Mouse (Mus musculus) kidney, embryonic 15.5 days (tissue): ENCODE measurements around the gene Scarf2. TPM values are rescaled to one million over a fixed set of nuclear protein-coding genes. Genes with fewer than 3 reads are reported as not detected.

Experiments
- ATAC-seq: fragments of 200-750 bp; cut with Nextera tagmentation; replicated peaks from 2 replicates; pipeline ENCODE4 v1.8.0; 2017; ENCODE audit warnings: moderate TSS enrichment; ENCODE audit not compliant: low FRiP score
- H3K27ac ChIP-seq: fragments of 300-500 bp; sonication (generic); 2 replicates; pipeline ENCODE4 v1.5.1; 2015; ENCODE audit warnings: mild to moderate bottlenecking, inconsistent platforms
- H3K27me3 ChIP-seq: fragments of 300-500 bp; sonication (generic); 2 replicates; pipeline ENCODE4 v1.6.1; 2015; ENCODE audit warnings: inconsistent platforms
- H3K36me3 ChIP-seq: fragments of 300-500 bp; sonication (generic); 2 replicates; pipeline ENCODE4 v1.6.1; 2015; ENCODE audit warnings: inconsistent platforms
- H3K4me1 ChIP-seq: fragments of 300-500 bp; sonication (generic); 2 replicates; pipeline ENCODE4 v1.6.1; 2015; ENCODE audit warnings: inconsistent platforms
- H3K4me2 ChIP-seq: fragments of 300-500 bp; sonication (generic); 2 replicates; pipeline ENCODE4 v1.6.1; 2015; ENCODE audit warnings: moderate library complexity, mild to moderate bottlenecking, inconsistent platforms
- H3K4me3 ChIP-seq: fragments of 300-500 bp; sonication (generic); replicated peaks from 2 replicates; pipeline ENCODE4 v1.5.1; 2015; ENCODE audit warnings: mild to moderate bottlenecking, inconsistent platforms
- H3K9ac ChIP-seq: fragments of 300-500 bp; sonication (generic); 2 replicates; pipeline ENCODE4 v1.6.1; 2015; ENCODE audit warnings: mild to moderate bottlenecking, inconsistent platforms
- H3K9me3 ChIP-seq: fragments of 300-500 bp; sonication (generic); replicated peaks from 2 replicates; pipeline ENCODE4 v1.6.1; 2016; ENCODE audit warnings: inconsistent platforms
- WGBS: fragments of 180-500 bp; shearing (Covaris S2); methylation state at CpG from one replicate; pipeline ENCODE4 v1.1.7; 2015; ENCODE audit warnings: mixed read lengths; 5-methylcytosine and 5-hydroxymethylcytosine counted together
- polyA plus RNA-seq: library from polyadenylated mRNA; unstranded; fragments of >200 nt; fragmentation: Nextera tagmentation; extraction: Ambion mirVana; gene quantifications from 2 replicates; pipeline ENCODE4 v1.2.1, GENCODE M21; 2015

The Scarf2 gene
- polyA plus RNA-seq, 1 experiment from 2014 or later = 12.3 TPM

- no peaks in the 10 kb centered on the region for H3K36me3 ChIP-seq
- ATAC-seq = no peak
- peak overlapping the region; percentile 99 for H3K4me2 ChIP-seq
- no peak overlapping the region for H3K9ac ChIP-seq
- no peaks in the 10 kb centered on the region for H3K9me3 ChIP-seq
- peak overlapping the region; percentile 62 for H3K4me3 ChIP-seq
- WGBS = 54% methylated on average over 7 of the region's 7 CpGs
- H3K4me1 ChIP-seq = peaks cover 31% of the 10 kb centered on the region
- no peak overlapping the region for H3K27ac ChIP-seq
- H3K27me3 ChIP-seq = peaks cover 81% of the 10 kb centered on the region
These were observed 37.5 kb downstream of the Scarf2 start for GRCm38 (mm10) chr16:17834543-17834942.

DNA sequence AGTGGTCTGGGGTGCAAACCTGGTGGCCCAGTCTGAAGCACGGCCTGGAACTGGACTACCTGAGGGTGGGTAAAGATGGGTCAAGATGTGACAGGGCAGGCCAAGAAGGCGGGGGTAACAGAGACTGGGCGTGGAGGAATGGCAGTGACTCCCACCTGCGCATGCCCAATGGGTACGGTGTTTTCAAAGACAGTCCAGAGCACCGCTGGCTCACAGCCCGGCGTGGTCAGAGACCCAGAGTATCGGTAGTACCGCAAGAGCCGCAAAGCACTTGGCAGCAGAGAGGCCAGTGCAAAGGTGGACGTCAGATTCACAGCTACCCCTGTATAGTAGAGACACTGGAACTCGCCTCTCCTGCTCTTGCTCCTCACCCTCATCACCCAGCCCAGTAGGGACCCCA is 38.4 kb downstream of the Scarf2 start:
- 48% methylated on average over 13 of the region's 13 CpGs for WGBS
- H3K4me3 ChIP-seq = no peak overlapping the region
- peaks cover 72% of the 10 kb centered on the region for H3K27me3 ChIP-seq
- no peak overlapping the region for H3K4me2 ChIP-seq
- H3K4me1 ChIP-seq = peaks cover 29% of the 10 kb centered on the region
- peaks cover 7% of the 10 kb centered on the region; the same call in 1 of the 2 replicates for H3K36me3 ChIP-seq
- no peak for ATAC-seq
- no peaks in the 10 kb centered on the region for H3K9me3 ChIP-seq
- no peak overlapping the region for H3K9ac ChIP-seq
- H3K27ac ChIP-seq = no peak overlapping the region

GRCm38 (mm10) chr16:17838051-17838450 is 41.0 kb downstream of the Scarf2 start, which contains the start of gene Car15:
Car15 (minus strand) TSS chr16:17838364.
- Histone ChIP-seq H3K9me3 (no peaks in the 10 kb centered on the region), H3K27me3 (peaks cover 46% of the 10 kb centered on the region), H3K4me2 (no peak within 1 kb of the TSS), H3K27ac (no peak within 1 kb of the TSS), H3K9ac (no peak within 1 kb of the TSS), H3K4me1 (peaks cover 16% of the 10 kb centered on the region), H3K4me3 (no peak within 1 kb of the TSS), H3K36me3 (peaks cover 33% of the 10 kb centered on the region)
- ATAC-seq = no peak
- 74% methylated on average over 6 of the region's 6 CpGs for WGBS

DNA sequence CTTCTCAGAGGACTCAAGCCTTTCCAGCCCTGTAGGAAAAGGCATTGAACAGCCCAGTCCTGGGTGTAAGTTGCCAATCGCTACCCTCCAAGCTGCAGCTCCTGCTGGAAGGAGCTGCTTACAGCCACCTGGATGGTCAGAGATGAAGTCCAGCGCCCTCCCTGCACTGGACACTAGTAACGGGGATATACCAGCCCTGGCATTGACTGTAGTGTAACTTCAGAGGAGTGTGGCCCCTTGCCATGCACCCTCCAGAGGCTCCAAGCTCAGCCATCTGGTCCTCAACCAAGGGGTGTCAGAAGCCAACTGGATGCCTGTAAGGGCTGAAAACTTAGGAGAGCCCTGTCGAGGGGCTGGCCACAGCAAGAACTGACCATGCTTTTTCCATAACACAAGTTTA is 42.9 kb downstream of the Scarf2 start:
- Histone ChIP-seq H3K27ac (no peak overlapping the region), H3K9me3 (no peaks in the 10 kb centered on the region), H3K4me2 (no peak overlapping the region), H3K27me3 (peaks cover 27% of the 10 kb centered on the region), H3K4me3 (no peak overlapping the region), H3K36me3 (peaks cover 52% of the 10 kb centered on the region), H3K9ac (no peak overlapping the region), H3K4me1 (no peaks in the 10 kb centered on the region)
- WGBS = 86% methylated on average over 4 of the region's 4 CpGs
- ATAC-seq = no peak

- H3K4me3 ChIP-seq = no peak overlapping the region
- ATAC-seq = no peak
- H3K9me3 ChIP-seq = no peaks in the 10 kb centered on the region
- 0 out of 2 replicates have a peak, but pooled peaks cover 2% of the 10 kb centered on the region for H3K27me3 ChIP-seq
- H3K4me2 ChIP-seq = no peak overlapping the region
- H3K27ac ChIP-seq = no peak overlapping the region
- no peak overlapping the region for H3K9ac ChIP-seq
- WGBS = 95% methylated on average over 7 of the region's 7 CpGs
- peaks cover 77% of the 10 kb centered on the region for H3K36me3 ChIP-seq
- no peaks in the 10 kb centered on the region for H3K4me1 ChIP-seq
These were observed 45.4 kb downstream of the Scarf2 start for GRCm38 (mm10) chr16:17842437-17842836.

DNA sequence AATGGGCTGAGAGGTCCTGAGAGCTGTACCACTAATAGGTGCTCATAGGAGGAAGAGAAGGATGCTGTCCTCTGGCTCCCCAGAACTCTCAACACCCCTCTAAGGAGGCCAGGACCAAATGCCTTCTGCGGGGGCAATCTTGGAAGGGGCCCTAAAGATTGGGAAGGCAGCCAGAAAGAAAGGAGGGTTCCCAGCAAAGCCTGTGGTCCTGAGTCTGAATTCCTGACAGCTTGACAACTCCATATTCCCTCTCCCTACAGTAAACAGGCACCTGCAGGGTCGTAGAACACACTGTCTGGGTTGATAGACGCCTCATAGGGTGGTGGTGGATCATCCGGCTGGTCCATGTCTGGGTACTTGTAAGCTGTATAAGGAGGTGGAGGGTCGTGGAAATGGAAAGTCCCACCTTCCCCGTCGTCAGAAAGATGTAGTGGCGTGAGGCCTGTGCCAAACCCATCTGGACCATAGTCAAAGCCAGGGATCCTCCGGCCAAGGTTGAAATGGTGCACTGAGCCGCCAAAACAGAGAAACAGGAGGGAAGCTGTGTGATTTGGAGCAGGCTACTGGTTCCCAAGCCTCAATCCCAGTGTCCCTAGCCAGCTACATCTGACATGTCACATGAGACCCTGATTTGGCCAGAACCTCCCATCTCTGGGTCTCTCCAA is 46.8 kb downstream of the Scarf2 start:
- no peaks in the 10 kb centered on the region for H3K9me3 ChIP-seq
- H3K9ac ChIP-seq = no peak overlapping the region
- H3K27me3 ChIP-seq = no peaks in the 10 kb centered on the region
- no peak overlapping the region for H3K4me2 ChIP-seq
- H3K4me1 ChIP-seq = no peaks in the 10 kb centered on the region
- ATAC-seq = no peak
- H3K36me3 ChIP-seq = peaks cover 91% of the 10 kb centered on the region
- no peak overlapping the region for H3K27ac ChIP-seq
- no peak overlapping the region for H3K4me3 ChIP-seq
- WGBS = 88% methylated on average over 10 of the region's 10 CpGs

- peaks cover 96% of the 10 kb centered on the region for H3K36me3 ChIP-seq
- H3K9ac ChIP-seq = no peak overlapping the region
- 91% methylated on average over 6 of the region's 6 CpGs for WGBS
- H3K4me3 ChIP-seq = no peak overlapping the region
- ATAC-seq = no peak
- no peak overlapping the region for H3K4me2 ChIP-seq
- no peaks in the 10 kb centered on the region for H3K27me3 ChIP-seq
- no peaks in the 10 kb centered on the region for H3K9me3 ChIP-seq
- H3K4me1 ChIP-seq = no peaks in the 10 kb centered on the region
- H3K27ac ChIP-seq = no peak overlapping the region
These were observed 51.3 kb downstream of the Scarf2 start for GRCm38 (mm10) chr16:17848431-17848830.

GRCm38 (mm10) chr16:17848928-17849327 is 51.8 kb downstream of the Scarf2 start:
- H3K4me1 ChIP-seq = no peaks in the 10 kb centered on the region
- no peak overlapping the region for H3K27ac ChIP-seq
- H3K36me3 ChIP-seq = peaks cover 95% of the 10 kb centered on the region
- H3K4me2 ChIP-seq = no peak overlapping the region
- no peak overlapping the region for H3K4me3 ChIP-seq
- no peaks in the 10 kb centered on the region for H3K27me3 ChIP-seq
- H3K9me3 ChIP-seq = no peaks in the 10 kb centered on the region
- no peak overlapping the region for H3K9ac ChIP-seq
- ATAC-seq = no peak
- WGBS = 25% methylated on average over 1 of the region's 1 CpGs

DNA sequence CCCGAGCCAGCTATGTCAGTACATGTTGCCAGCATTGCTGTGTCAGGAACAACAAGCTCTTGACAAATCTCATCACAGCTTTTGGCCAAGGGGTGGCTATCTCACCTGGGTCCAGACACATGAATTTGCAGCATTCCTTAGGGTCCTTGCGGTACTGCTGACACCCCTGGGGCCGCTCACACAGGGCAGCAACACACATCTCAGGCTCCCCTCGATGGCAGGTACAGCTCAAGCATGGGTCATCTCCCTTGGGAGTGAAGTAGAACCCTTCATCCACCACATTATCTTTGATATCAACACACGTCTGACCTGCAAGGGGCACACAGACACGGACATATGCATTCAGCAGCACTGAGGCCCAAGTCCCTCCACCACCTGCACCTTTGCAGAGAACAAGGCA is 52.4 kb downstream of the Scarf2 start:
- Histone ChIP-seq H3K9ac (no peak overlapping the region), H3K27me3 (no peaks in the 10 kb centered on the region), H3K9me3 (no peaks in the 10 kb centered on the region), H3K4me2 (no peak overlapping the region), H3K36me3 (peaks cover 95% of the 10 kb centered on the region), H3K27ac (no peak overlapping the region), H3K4me3 (no peak overlapping the region), H3K4me1 (no peaks in the 10 kb centered on the region)
- 87% methylated on average over 6 of the region's 6 CpGs for WGBS
- ATAC-seq = no peak

GRCm38 (mm10) chr16:17851331-17851730 is 54.2 kb downstream of the Scarf2 start:
- peaks cover 93% of the 10 kb centered on the region for H3K36me3 ChIP-seq

DNA sequence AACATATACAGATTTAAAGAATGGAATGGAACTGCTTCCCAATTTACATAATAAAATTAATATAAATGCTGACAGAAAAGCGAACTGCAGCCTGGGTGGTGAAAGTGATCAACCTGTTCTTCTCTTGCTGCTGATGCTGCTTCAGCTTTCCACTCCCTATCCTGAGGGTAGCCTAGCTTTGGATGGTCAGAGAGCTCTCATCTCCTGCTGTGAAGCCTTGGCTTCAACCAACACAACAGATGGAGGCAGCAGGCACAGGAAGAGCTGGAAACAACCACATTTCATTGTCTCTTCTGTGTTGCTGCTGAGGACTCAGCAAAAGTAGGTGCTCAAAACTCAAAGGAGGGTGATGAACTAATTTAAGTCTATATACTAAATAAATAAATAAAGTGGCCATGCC is 54.8 kb downstream of the Scarf2 start:
- Histone ChIP-seq H3K27ac (no peak overlapping the region), H3K9ac (no peak overlapping the region), H3K4me1 (no peaks in the 10 kb centered on the region), H3K9me3 (no peaks in the 10 kb centered on the region), H3K27me3 (no peaks in the 10 kb centered on the region), H3K4me3 (no peak overlapping the region), H3K36me3 (peaks cover 93% of the 10 kb centered on the region), H3K4me2 (no peak overlapping the region)
- ATAC-seq = no peak
- 100% methylated on average over 1 of the region's 1 CpGs for WGBS

More at GRCm38 (mm10) chr16:17851331-17851730, 54.2 kb downstream of the Scarf2 start:
- no peak overlapping the region for H3K4me2 ChIP-seq
- no peak overlapping the region for H3K4me3 ChIP-seq
- no peaks in the 10 kb centered on the region for H3K27me3 ChIP-seq
- H3K27ac ChIP-seq = no peak overlapping the region
- 96% methylated on average over 5 of the region's 5 CpGs for WGBS
- no peaks in the 10 kb centered on the region for H3K4me1 ChIP-seq
- ATAC-seq = no peak
- H3K9me3 ChIP-seq = no peaks in the 10 kb centered on the region
- H3K9ac ChIP-seq = no peak overlapping the region

- Histone ChIP-seq H3K4me1 (no peaks in the 10 kb centered on the region), H3K4me2 (no peak overlapping the region), H3K4me3 (no peak overlapping the region), H3K27ac (no peak overlapping the region), H3K9ac (no peak overlapping the region), H3K27me3 (no peaks in the 10 kb centered on the region), H3K36me3 (peaks cover 93% of the 10 kb centered on the region), H3K9me3 (no peaks in the 10 kb centered on the region)
- WGBS = 84% methylated on average over 2 of the region's 2 CpGs
- ATAC-seq = no peak
These were observed 56.2 kb downstream of the Scarf2 start for GRCm38 (mm10) chr16:17853263-17853662.

- Histone ChIP-seq H3K36me3 (peaks cover 87% of the 10 kb centered on the region), H3K4me2 (no peak overlapping the region), H3K4me1 (no peaks in the 10 kb centered on the region), H3K9me3 (no peaks in the 10 kb centered on the region), H3K4me3 (no peak overlapping the region), H3K9ac (no peak overlapping the region), H3K27me3 (no peaks in the 10 kb centered on the region), H3K27ac (no peak overlapping the region)
- 86% methylated on average over 7 of the region's 7 CpGs for WGBS
- ATAC-seq = no peak
These were observed 60.1 kb downstream of the Scarf2 start for GRCm38 (mm10) chr16:17857157-17857556.
